Mouse (Mus musculus) intestine, embryonic 15.5 days (tissue): ENCODE data around the gene Rpl10. TPM values are rescaled to one million over a fixed set of nuclear protein-coding genes. Genes with fewer than 3 reads are reported as not detected.

Experiments
- ATAC-seq: fragments of 200-750 bp; cut with Nextera tagmentation; 2 replicates; pipeline ENCODE4 v1.8.0; 2017; ENCODE audit warnings: moderate TSS enrichment, moderate library complexity
- H3K27ac ChIP-seq: fragments of 300-500 bp; sonication (generic); 2 replicates; pipeline ENCODE4 v1.5.1; 2015; ENCODE audit warnings: mild to moderate bottlenecking, inconsistent platforms
- H3K27me3 ChIP-seq: fragments of 300-500 bp; sonication (generic); replicated peaks from 2 replicates; pipeline ENCODE4 v1.6.1; 2015; ENCODE audit warnings: inconsistent platforms
- H3K36me3 ChIP-seq: fragments of 300-500 bp; sonication (generic); 2 replicates; pipeline ENCODE4 v1.6.1; 2015; ENCODE audit warnings: inconsistent platforms
- H3K4me1 ChIP-seq: fragments of 300-500 bp; sonication (generic); replicated peaks from 2 replicates; pipeline ENCODE4 v1.6.1; 2015; ENCODE audit warnings: inconsistent platforms
- H3K4me2 ChIP-seq: fragments of 300-500 bp; sonication (generic); replicated peaks from 2 replicates; pipeline ENCODE4 v1.6.1; 2015; ENCODE audit warnings: mild to moderate bottlenecking, inconsistent platforms
- H3K4me3 ChIP-seq: fragments of 300-500 bp; sonication (generic); replicated peaks from 2 replicates; pipeline ENCODE4 v1.5.1; 2015; ENCODE audit warnings: inconsistent platforms
- H3K9ac ChIP-seq: fragments of 300-500 bp; sonication (generic); 2 replicates; pipeline ENCODE4 v1.6.1; 2015; ENCODE audit warnings: inconsistent platforms
- H3K9me3 ChIP-seq: fragments of 300-500 bp; sonication (generic); 2 replicates; pipeline ENCODE4 v1.6.1; 2016; ENCODE audit warnings: inconsistent platforms
- WGBS: fragments of 180-500 bp; shearing (Covaris S2); methylation state at CpG from one replicate; pipeline ENCODE4 v1.1.7; 2015; 5-methylcytosine and 5-hydroxymethylcytosine counted together
- polyA plus RNA-seq: library from polyadenylated mRNA; unstranded; fragments of >200 nt; fragmentation: Nextera tagmentation; extraction: Ambion mirVana; gene quantifications from 2 replicates; pipeline ENCODE4 v1.2.1, GENCODE M21; 2015

The Rpl10 gene
- 818 and 879 TPM in 2 replicates for polyA plus RNA-seq

- Histone ChIP-seq H3K4me3 (peak within 1 kb of the TSS; percentile 47), H3K27ac (peak within 1 kb of the TSS; percentile 87), H3K4me1 (no peaks in the 10 kb centered on the region), H3K27me3 (no peaks in the 10 kb centered on the region), H3K36me3 (no peaks in the 10 kb centered on the region), H3K9ac (peak within 1 kb of the TSS; percentile 60), H3K9me3 (no peaks in the 10 kb centered on the region), H3K4me2 (peak within 1 kb of the TSS; percentile 48)
- WGBS = 15% methylated on average over 42 of the region's 42 CpGs
- peak; percentile 94 for ATAC-seq
Observed at GRCm38 (mm10) chrX:74270062-74270901, at the start of gene Rpl10. TSS of gene Rpl10 (plus strand) at chrX:74270812.

GRCm38 (mm10) chrX:74230038-74230437 is 40.6 kb upstream of the Rpl10 start:
- no peak overlapping the region for H3K4me3 ChIP-seq
- H3K27ac ChIP-seq = no peak overlapping the region
- no peaks in the 10 kb centered on the region for H3K4me1 ChIP-seq
- H3K36me3 ChIP-seq = peaks cover 9% of the 10 kb centered on the region
- H3K9ac ChIP-seq = no peak overlapping the region
- ATAC-seq = no peak
- H3K9me3 ChIP-seq = no peaks in the 10 kb centered on the region
- WGBS = 80% methylated on average over 1 of the region's 1 CpGs
- H3K4me2 ChIP-seq = no peak overlapping the region
- no peaks in the 10 kb centered on the region for H3K27me3 ChIP-seq

- WGBS = 91% methylated on average over 5 of the region's 5 CpGs
- Histone ChIP-seq H3K9ac (no peak overlapping the region), H3K36me3 (peaks cover 17% of the 10 kb centered on the region), H3K4me1 (no peaks in the 10 kb centered on the region), H3K9me3 (no peaks in the 10 kb centered on the region), H3K4me3 (no peak overlapping the region), H3K27me3 (no peaks in the 10 kb centered on the region), H3K27ac (no peak overlapping the region), H3K4me2 (no peak overlapping the region)
- ATAC-seq = no peak
Observed at GRCm38 (mm10) chrX:74233196-74233595, 37.4 kb upstream of the Rpl10 start.

- Histone ChIP-seq H3K9me3 (no peaks in the 10 kb centered on the region), H3K36me3 (peaks cover 12% of the 10 kb centered on the region; the same call in 1 of the 2 replicates), H3K4me2 (no peak overlapping the region), H3K27ac (no peak overlapping the region), H3K4me1 (no peaks in the 10 kb centered on the region), H3K4me3 (no peak overlapping the region), H3K27me3 (no peaks in the 10 kb centered on the region), H3K9ac (no peak overlapping the region)
- no peak for ATAC-seq
- 91% methylated on average over 4 of the region's 4 CpGs for WGBS
Observed at GRCm38 (mm10) chrX:74240332-74240731, 30.3 kb upstream of the Rpl10 start.

- H3K27me3 ChIP-seq = no peaks in the 10 kb centered on the region
- ATAC-seq = no peak
- H3K36me3 ChIP-seq = peaks cover 3% of the 10 kb centered on the region; the same call in 1 of the 2 replicates
- peak overlapping the region; percentile 55 for H3K4me2 ChIP-seq
- no peak overlapping the region for H3K27ac ChIP-seq
- H3K4me3 ChIP-seq = peak overlapping the region; percentile 49
- H3K9ac ChIP-seq = 0 out of 2 replicates have a peak overlapping the region, but pooled peaks have one; percentile 10
- H3K9me3 ChIP-seq = no peaks in the 10 kb centered on the region
- no peaks in the 10 kb centered on the region for H3K4me1 ChIP-seq
- 78% methylated on average over 2 of the region's 2 CpGs for WGBS
Observed at GRCm38 (mm10) chrX:74243396-74243795, 27.2 kb upstream of the Rpl10 start.

- H3K4me3 ChIP-seq = peak overlapping the region; percentile 49
- H3K36me3 ChIP-seq = peaks cover 3% of the 10 kb centered on the region; the same call in 1 of the 2 replicates
- H3K27me3 ChIP-seq = no peaks in the 10 kb centered on the region
- ATAC-seq = no peak
- no peaks in the 10 kb centered on the region for H3K9me3 ChIP-seq
- peak overlapping the region; percentile 55 for H3K4me2 ChIP-seq
- H3K27ac ChIP-seq = no peak overlapping the region
- H3K4me1 ChIP-seq = no peaks in the 10 kb centered on the region
- WGBS = 73% methylated on average over 3 of the region's 3 CpGs
- 0 out of 2 replicates have a peak overlapping the region, but pooled peaks have one; percentile 10 for H3K9ac ChIP-seq
Observed at GRCm38 (mm10) chrX:74243807-74244206, 26.8 kb upstream of the Rpl10 start.

- H3K9me3 ChIP-seq = no peaks in the 10 kb centered on the region
- H3K4me2 ChIP-seq = peak overlapping the region; percentile 55
- H3K4me3 ChIP-seq = peak overlapping the region; percentile 49
- WGBS = 37% methylated on average over 3 of the region's 3 CpGs
- H3K36me3 ChIP-seq = 0 out of 2 replicates have a peak, but pooled peaks cover 3% of the 10 kb centered on the region
- ATAC-seq = peak; percentile 55
- H3K27me3 ChIP-seq = no peaks in the 10 kb centered on the region
- H3K4me1 ChIP-seq = no peaks in the 10 kb centered on the region
- peak overlapping the region; percentile 58; the same call in 1 of the 2 replicates for H3K9ac ChIP-seq
- peak overlapping the region; percentile 73 for H3K27ac ChIP-seq
Observed at GRCm38 (mm10) chrX:74244614-74245083, 26.0 kb upstream of the Rpl10 start.

GRCm38 (mm10) chrX:74245107-74245506 is 25.5 kb upstream of the Rpl10 start:
- no peaks in the 10 kb centered on the region for H3K27me3 ChIP-seq
- no peaks in the 10 kb centered on the region for H3K9me3 ChIP-seq
- ATAC-seq = no peak
- H3K36me3 ChIP-seq = 0 out of 2 replicates have a peak, but pooled peaks cover 3% of the 10 kb centered on the region
- H3K9ac ChIP-seq = peak overlapping the region; percentile 58
- 21% methylated on average over 1 of the region's 1 CpGs for WGBS
- peak overlapping the region; percentile 49 for H3K4me3 ChIP-seq
- no peaks in the 10 kb centered on the region for H3K4me1 ChIP-seq
- peak overlapping the region; percentile 55 for H3K4me2 ChIP-seq
- peak overlapping the region; percentile 73 for H3K27ac ChIP-seq

GRCm38 (mm10) chrX:74245687-74246086 is 24.9 kb upstream of the Rpl10 start:
- Histone ChIP-seq H3K4me1 (no peaks in the 10 kb centered on the region), H3K9ac (peak overlapping the region; percentile 58), H3K27me3 (no peaks in the 10 kb centered on the region), H3K36me3 (0 out of 2 replicates have a peak, but pooled peaks cover 3% of the 10 kb centered on the region), H3K4me2 (peak overlapping the region; percentile 55), H3K4me3 (peak overlapping the region; percentile 49), H3K9me3 (no peaks in the 10 kb centered on the region), H3K27ac (peak overlapping the region; percentile 73)
- WGBS = 17% methylated on average over 21 of the region's 21 CpGs
- 0 out of 2 replicates have a peak, but pooled peaks have one; percentile 15 for ATAC-seq

- 29% methylated on average over 38 of the region's 38 CpGs for WGBS
- 0 out of 2 replicates have a peak, but pooled peaks cover 3% of the 10 kb centered on the region for H3K36me3 ChIP-seq
- ATAC-seq = peak; percentile 89
- peak overlapping the region; percentile 58 for H3K9ac ChIP-seq
- H3K4me3 ChIP-seq = peak overlapping the region; percentile 49
- H3K4me2 ChIP-seq = peak overlapping the region; percentile 55
- no peaks in the 10 kb centered on the region for H3K27me3 ChIP-seq
- no peaks in the 10 kb centered on the region for H3K9me3 ChIP-seq
- H3K27ac ChIP-seq = peak overlapping the region; percentile 84
- H3K4me1 ChIP-seq = no peaks in the 10 kb centered on the region
Observed at GRCm38 (mm10) chrX:74246213-74246681, 24.4 kb upstream of the Rpl10 start.

GRCm38 (mm10) chrX:74246693-74247092 is 23.9 kb upstream of the Rpl10 start:
- no peaks in the 10 kb centered on the region for H3K9me3 ChIP-seq

GRCm38 (mm10) chrX:74248651-74249050 is 22.0 kb upstream of the Rpl10 start:
- H3K27me3 ChIP-seq = no peaks in the 10 kb centered on the region
- ATAC-seq = 0 out of 2 replicates have a peak, but pooled peaks have one; percentile 18
- no peaks in the 10 kb centered on the region for H3K9me3 ChIP-seq
- peak overlapping the region; percentile 65 for H3K4me2 ChIP-seq
- no peaks in the 10 kb centered on the region for H3K36me3 ChIP-seq
- H3K4me3 ChIP-seq = peak overlapping the region; percentile 36
- H3K9ac ChIP-seq = peak overlapping the region; percentile 51; the same call in 1 of the 2 replicates
- H3K27ac ChIP-seq = peak overlapping the region; percentile 72
- 24% methylated on average over 3 of the region's 3 CpGs for WGBS
- no peaks in the 10 kb centered on the region for H3K4me1 ChIP-seq

More at GRCm38 (mm10) chrX:74246693-74247092, 23.9 kb upstream of the Rpl10 start:
- Histone ChIP-seq H3K4me3 (peak overlapping the region; percentile 49), H3K36me3 (0 out of 2 replicates have a peak, but pooled peaks cover 3% of the 10 kb centered on the region), H3K4me2 (peak overlapping the region; percentile 55), H3K9ac (peak overlapping the region; percentile 51; the same call in 1 of the 2 replicates), H3K27me3 (no peaks in the 10 kb centered on the region), H3K4me1 (no peaks in the 10 kb centered on the region), H3K27ac (peak overlapping the region; percentile 84)
- peak; percentile 51 for ATAC-seq
- 26% methylated on average over 15 of the region's 15 CpGs for WGBS
